Mouse (Mus musculus) G1E-ER4 (cell line): ENCODE measurements around the gene Haspin. TPM values are rescaled to one million over a fixed set of nuclear protein-coding genes. Genes with fewer than 3 reads are reported as not detected.

Source experiments
- GATA1 ChIP-seq: IDR thresholded peaks from one replicate; pipeline ENCODE4 v1.8.0; 2012; ENCODE audit warnings: low read length, inconsistent platforms
- polyA plus RNA-seq: library from polyadenylated mRNA; stranded (reverse); fragments of >175 nt; gene quantifications from 2 replicates; pipeline ENCODE4 v1.2.3, GENCODE M21; 2012

Haspin gene
- polyA plus RNA-seq, 1 experiment, result 32.8 TPM

- TF ChIP-seq GATA1, result no peak
Measured at GRCm38 (mm10) chr11:73108195-73108897, 29.7 kb downstream of the Haspin start.

GRCm38 (mm10) chr11:73105246-73105645 lies 32.8 kb downstream of the Haspin start:
- TF ChIP-seq GATA1, result no peak

GRCm38 (mm10) chr11:73101308-73101707 lies 36.8 kb downstream of the Haspin start:
- no peak for TF ChIP-seq GATA1

GRCm38 (mm10) chr11:73099976-73100750 lies 37.9 kb downstream of the Haspin start:
- TF ChIP-seq GATA1, result no peak

GRCm38 (mm10) chr11:73098860-73099259 lies 39.2 kb downstream of the Haspin start:
- no peak for TF ChIP-seq GATA1

- TF ChIP-seq GATA1, result no peak
Measured at GRCm38 (mm10) chr11:73094231-73094995, 43.7 kb downstream of the Haspin start.

GRCm38 (mm10) chr11:73092877-73093276 lies 45.2 kb downstream of the Haspin start:
- no peak for TF ChIP-seq GATA1

GRCm38 (mm10) chr11:73092057-73092456 lies 46.0 kb downstream of the Haspin start:
- TF ChIP-seq GATA1, result no peak

- TF ChIP-seq GATA1, result no peak
Measured at GRCm38 (mm10) chr11:73090826-73091225, 47.3 kb downstream of the Haspin start.

GRCm38 (mm10) chr11:73090283-73090682 lies 47.8 kb downstream of the Haspin start, which contains the start of gene Itgae:
Gene Itgae (plus strand): TSS chr11:73090583.
- no peak for TF ChIP-seq GATA1

GRCm38 (mm10) chr11:73087700-73088480 lies 50.2 kb downstream of the Haspin start:
- TF ChIP-seq GATA1, result no peak

Other genes with a start within 250 kb of the Haspin start
- gene Atp2a3, start 177.1 kb downstream of the Haspin start, polyA plus RNA-seq, result 13.9 and 15.7 TPM in 2 replicates
- 5.8 and 14.4 TPM in 2 replicates for gene P2rx1, start 139.2 kb downstream of the Haspin start, polyA plus RNA-seq
- gene Camkk1, start 119.3 kb downstream of the Haspin start, polyA plus RNA-seq, result 3.8 TPM in 2 replicates
- 9.1 and 12.0 TPM in 2 replicates for gene Ncbp3, start 90.5 kb downstream of the Haspin start, polyA plus RNA-seq
- gene Itgae, start 47.7 kb downstream of the Haspin start, polyA plus RNA-seq, result 0.03 TPM in 2 replicates
- gene P2rx5, start 22.1 kb upstream of the Haspin start, polyA plus RNA-seq, result not detected in 2 replicates
- 271 and 304 TPM in 2 replicates for gene Emc6, start 38.7 kb upstream of the Haspin start, polyA plus RNA-seq
- gene Tax1bp3, start 38.8 kb upstream of the Haspin start, polyA plus RNA-seq, result 2.9 and 7.4 TPM in 2 replicates
- gene Ctns, start 60.7 kb upstream of the Haspin start, polyA plus RNA-seq, result 1.8 and 3.1 TPM in 2 replicates
- gene Shpk, start 61.2 kb upstream of the Haspin start, polyA plus RNA-seq, result 1.3 TPM in 2 replicates
- not detected in 2 replicates for gene Trpv1, start 96.0 kb upstream of the Haspin start, polyA plus RNA-seq
- not detected in 2 replicates for gene Trpv3, start 129.1 kb upstream of the Haspin start, polyA plus RNA-seq
- not detected in 2 replicates for gene Aspa, start 191.3 kb upstream of the Haspin start, polyA plus RNA-seq
- not detected in 2 replicates for gene Gm49340, start 191.4 kb upstream of the Haspin start, polyA plus RNA-seq
- not detected in 2 replicates for gene Spata22, start 191.4 kb upstream of the Haspin start, polyA plus RNA-seq
- gene Olfr20, start 212.5 kb upstream of the Haspin start, polyA plus RNA-seq, result not detected in 2 replicates
- gene Olfr376, start 233.0 kb upstream of the Haspin start, polyA plus RNA-seq, result not detected in 2 replicates